Mouse (Mus musculus): ENCODE results near the gene Apba3. TPM values are rescaled to one million over a fixed set of nuclear protein-coding genes. Genes with fewer than 3 reads are reported as not detected.
A peak's percentile ranks its signal among the peaks of the same experiment; 100 is the strongest.

The Apba3 gene
- polyA plus RNA-seq, 1 experiment, result 207 TPM

GRCm38 (mm10) chr10:81284189-81284588, 17.4 kb downstream of the Apba3 start:
- 43% methylated on average over 6 of the region's 6 CpGs for WGBS
- Histone ChIP-seq H3K36me3 (ENCODE audit: control insufficient read depth, insufficient read depth, low read length) (peaks cover 34% of the 10 kb centered on the region), H3K4me3 (ENCODE audit: low read depth, low read length) (peak overlapping the region; percentile 69; the same call in 1 of the 2 replicates), H3K27me3 (ENCODE audit: control insufficient read depth, insufficient read depth, low read length) (no peaks in the 10 kb centered on the region), H3K4me1 (ENCODE audit: control insufficient read depth, insufficient read depth, insufficient read length, low read length) (peaks cover 21% of the 10 kb centered on the region), H3K27ac (ENCODE audit: insufficient read depth, low read depth, low read length) (no peak overlapping the region)
- TF ChIP-seq CTCF (IDR thresholded peaks at IDR 0.05; ENCODE audit: extremely low read depth, insufficient read length, insufficient replicate concordance, low read depth, low read length), result no peak
- TF ChIP-seq POLR2A (IDR thresholded peaks at IDR 0.05; ENCODE audit: low read depth, low read length), result no peak

- WGBS, result 9% methylated on average over 17 of the region's 17 CpGs
- Histone ChIP-seq H3K4me3 (ENCODE audit: low read depth, low read length) (peak overlapping the region; percentile 69), H3K27ac (ENCODE audit: insufficient read depth, low read depth, low read length) (0 out of 2 replicates have a peak overlapping the region, but pooled peaks have one; percentile 50), H3K36me3 (ENCODE audit: control insufficient read depth, insufficient read depth, low read length) (peaks cover 28% of the 10 kb centered on the region), H3K4me1 (ENCODE audit: control insufficient read depth, insufficient read depth, insufficient read length, low read length) (peaks cover 21% of the 10 kb centered on the region), H3K27me3 (ENCODE audit: control insufficient read depth, insufficient read depth, low read length) (no peaks in the 10 kb centered on the region)
- no peak for TF ChIP-seq CTCF (IDR thresholded peaks at IDR 0.05; ENCODE audit: extremely low read depth, insufficient read length, insufficient replicate concordance, low read depth, low read length)
- TF ChIP-seq POLR2A (IDR thresholded peaks at IDR 0.05; ENCODE audit: low read depth, low read length), result no peak
Observed at GRCm38 (mm10) chr10:81284719-81285118, 18.0 kb downstream of the Apba3 start.

GRCm38 (mm10) chr10:81285694-81286450, 19.1 kb downstream of the Apba3 start:
- no peaks in the 10 kb centered on the region for H3K27me3 ChIP-seq (ENCODE audit: control insufficient read depth, insufficient read depth, low read length)
- TF ChIP-seq POLR2A (IDR thresholded peaks at IDR 0.05; ENCODE audit: low read depth, low read length) (0 out of 2 replicates have a peak, but pooled peaks have one; percentile 16), CTCF (IDR thresholded peaks at IDR 0.05; ENCODE audit: extremely low read depth, insufficient read length, insufficient replicate concordance, low read depth, low read length) (no peak)
- H3K4me1 ChIP-seq (ENCODE audit: control insufficient read depth, insufficient read depth, insufficient read length, low read length), result peaks cover 21% of the 10 kb centered on the region
- peak overlapping the region; percentile 98 for H3K27ac ChIP-seq (ENCODE audit: insufficient read depth, low read depth, low read length)
- under 1% methylated on average over 54 of the region's 54 CpGs for WGBS
- peaks cover 17% of the 10 kb centered on the region for H3K36me3 ChIP-seq (ENCODE audit: control insufficient read depth, insufficient read depth, low read length)
- H3K4me3 ChIP-seq (ENCODE audit: low read depth, low read length), result peak overlapping the region; percentile 69

DNA sequence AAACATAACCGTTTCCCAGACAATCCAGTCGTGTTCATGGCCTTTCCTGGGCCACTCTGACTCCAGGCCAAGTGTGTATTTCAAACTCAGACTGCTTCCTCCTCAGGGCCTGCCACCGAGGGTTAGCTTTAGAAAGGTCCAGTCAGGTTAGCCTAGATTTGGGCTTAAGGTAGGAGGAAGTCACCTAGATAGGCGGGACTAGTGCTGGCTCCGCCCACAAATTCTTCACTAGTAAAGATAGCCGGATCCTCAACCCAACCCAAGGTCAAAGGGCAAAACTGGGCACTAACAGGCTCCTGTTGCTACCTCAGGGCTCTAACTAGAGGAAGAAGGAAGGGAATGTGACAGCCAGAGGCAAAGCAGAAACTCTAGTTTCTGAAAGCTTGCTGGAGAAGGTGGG, 19.8 kb downstream of the Apba3 start:
- Histone ChIP-seq H3K36me3 (ENCODE audit: control insufficient read depth, insufficient read depth, low read length) (peaks cover 11% of the 10 kb centered on the region), H3K4me3 (ENCODE audit: low read depth, low read length) (peak overlapping the region; percentile 69; the same call in 1 of the 2 replicates), H3K4me1 (ENCODE audit: control insufficient read depth, insufficient read depth, insufficient read length, low read length) (peaks cover 25% of the 10 kb centered on the region), H3K27ac (ENCODE audit: insufficient read depth, low read depth, low read length) (peak overlapping the region; percentile 98), H3K27me3 (ENCODE audit: control insufficient read depth, insufficient read depth, low read length) (no peaks in the 10 kb centered on the region)
- 14% methylated on average over 6 of the region's 6 CpGs for WGBS
- TF ChIP-seq CTCF (IDR thresholded peaks at IDR 0.05; ENCODE audit: extremely low read depth, insufficient read length, insufficient replicate concordance, low read depth, low read length), result no peak

GRCm38 (mm10) chr10:81287513-81288157, 20.9 kb downstream of the Apba3 start:
- H3K4me1 ChIP-seq (ENCODE audit: control insufficient read depth, insufficient read depth, insufficient read length, low read length), result peaks cover 27% of the 10 kb centered on the region
- no peaks in the 10 kb centered on the region for H3K27me3 ChIP-seq (ENCODE audit: control insufficient read depth, insufficient read depth, low read length)
- H3K4me3 ChIP-seq (ENCODE audit: low read depth, low read length), result peak overlapping the region; percentile 48
- H3K36me3 ChIP-seq (ENCODE audit: control insufficient read depth, insufficient read depth, low read length), result peaks cover 8% of the 10 kb centered on the region
- peak overlapping the region; percentile 98 for H3K27ac ChIP-seq (ENCODE audit: insufficient read depth, low read depth, low read length)
- 41% methylated on average over 8 of the region's 8 CpGs for WGBS
- no peak for TF ChIP-seq POLR2A (IDR thresholded peaks at IDR 0.05; ENCODE audit: low read depth, low read length)
- TF ChIP-seq CTCF (IDR thresholded peaks at IDR 0.05; ENCODE audit: extremely low read depth, insufficient read length, insufficient replicate concordance, low read depth, low read length), result peak; percentile 97

DNA sequence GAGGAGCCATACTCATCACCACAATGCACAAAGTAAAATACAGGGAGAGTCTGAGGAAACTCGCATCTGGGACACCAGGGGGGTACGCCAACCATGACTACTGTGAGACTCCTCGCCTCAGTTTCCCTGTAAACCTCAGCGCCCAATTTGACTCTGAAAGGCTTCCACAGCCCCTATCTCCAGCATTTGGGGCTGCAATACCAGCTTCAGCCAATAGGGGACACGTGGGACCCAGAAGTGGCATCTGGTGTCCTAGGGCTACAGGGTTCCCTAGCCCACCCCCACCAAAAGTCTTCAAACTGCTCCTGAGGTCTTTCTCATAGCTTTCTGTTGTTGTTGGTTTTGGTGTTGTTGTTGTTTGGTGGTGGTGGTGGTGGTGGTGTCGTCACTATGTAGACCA, 21.8 kb downstream of the Apba3 start:
- TF ChIP-seq CTCF (IDR thresholded peaks at IDR 0.05; ENCODE audit: extremely low read depth, insufficient read length, insufficient replicate concordance, low read depth, low read length) (peak; percentile 81; the same call in 1 of the 2 replicates), POLR2A (IDR thresholded peaks at IDR 0.05; ENCODE audit: low read depth, low read length) (no peak)
- peak overlapping the region; percentile 48 for H3K4me3 ChIP-seq (ENCODE audit: low read depth, low read length)
- H3K27ac ChIP-seq (ENCODE audit: insufficient read depth, low read depth, low read length), result peak overlapping the region; percentile 98
- H3K36me3 ChIP-seq (ENCODE audit: control insufficient read depth, insufficient read depth, low read length), result peaks cover 2% of the 10 kb centered on the region; the same call in 1 of the 2 replicates
- WGBS, result 22% methylated on average over 6 of the region's 6 CpGs
- H3K4me1 ChIP-seq (ENCODE audit: control insufficient read depth, insufficient read depth, insufficient read length, low read length), result peaks cover 30% of the 10 kb centered on the region
- no peaks in the 10 kb centered on the region for H3K27me3 ChIP-seq (ENCODE audit: control insufficient read depth, insufficient read depth, low read length)

DNA sequence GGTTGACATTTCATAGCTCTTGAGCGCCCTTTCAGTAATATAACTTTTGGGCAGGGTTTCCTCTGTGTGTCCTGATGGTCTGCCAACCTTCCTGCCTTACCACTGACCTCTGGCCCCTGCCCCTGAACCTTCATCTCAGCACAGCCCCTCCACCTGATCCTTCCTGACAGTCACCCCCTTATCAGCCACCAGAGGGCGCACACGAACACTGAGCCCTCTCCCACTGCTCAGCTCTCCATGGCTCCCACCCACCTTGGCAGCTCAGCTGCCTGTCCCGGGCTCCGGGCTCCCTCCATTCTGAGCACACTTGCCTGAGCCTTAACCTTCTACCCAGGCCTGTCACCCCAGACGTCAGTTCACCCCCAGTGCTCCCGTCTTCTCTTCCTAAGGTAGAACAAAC, 22.5 kb downstream of the Apba3 start:
- Histone ChIP-seq H3K36me3 (ENCODE audit: control insufficient read depth, insufficient read depth, low read length) (peaks cover 2% of the 10 kb centered on the region; the same call in 1 of the 2 replicates), H3K27ac (ENCODE audit: insufficient read depth, low read depth, low read length) (peak overlapping the region; percentile 98), H3K27me3 (ENCODE audit: control insufficient read depth, insufficient read depth, low read length) (no peaks in the 10 kb centered on the region), H3K4me1 (ENCODE audit: control insufficient read depth, insufficient read depth, insufficient read length, low read length) (peaks cover 36% of the 10 kb centered on the region), H3K4me3 (ENCODE audit: low read depth, low read length) (peak overlapping the region; percentile 74)
- WGBS, result under 1% methylated on average over 7 of the region's 7 CpGs
- TF ChIP-seq CTCF (IDR thresholded peaks at IDR 0.05; ENCODE audit: extremely low read depth, insufficient read length, insufficient replicate concordance, low read depth, low read length), result peak; percentile 88
- no peak for TF ChIP-seq POLR2A (IDR thresholded peaks at IDR 0.05; ENCODE audit: low read depth, low read length)

Measured in small intestine, adult 2 months (tissue).